8 mouse cellular contexts compared by ENCODE assay signal in genomic region chr2:93809931-93810330, GRCm38 (mm10). TPM values are rescaled to one million over a fixed set of nuclear protein-coding genes. Genes with fewer than 3 reads are reported as not detected.
A peak's percentile ranks its signal among the peaks of the same experiment; 100 is the strongest.
DNase-seq lines count a peak whose midpoint lies in the region; ATAC-seq and TF ChIP-seq lines count a peak whose summit lies in the region.
"Had no signal": no experiment of that assay in that cellular context is flagged by ENCODE, and none has a peak within 500 bp of the region (broad histone marks: within the 10 kb centered on the region; RNA-seq: fewer than 3 reads in every experiment).

No protein-coding gene starts in this region.

- TF ChIP-seq CTCF in MEL (IDR thresholded peaks at IDR 0.05 in 2 of 3, conservative IDR thresholded peaks at IDR 0.05 in 1 of 3; ENCODE audit: control insufficient read depth in 1 of 3, insufficient read depth in 1 of 3, low read depth in 2 of 3, low read length in 3 of 3, poor library complexity in 1 of 3, severe bottlenecking in 1 of 3): peak; percentile 27 to 82 (median 64); a peak in 5 of 6 replicates

- peak; percentile 1 for TF ChIP-seq RAD21 in MEL (IDR thresholded peaks at IDR 0.05; ENCODE audit: low read depth, low read length)

- peak; percentile 63 for DNase-seq in left cerebral cortex, postnatal 4 days
- no peak for DNase-seq in left cerebral cortex, postnatal 36 days (ENCODE audit: low spot score in 2 of 2)
- DNase-seq in MEL (ENCODE audit: low read depth, low spot score): no peak
- peak; percentile 71 for DNase-seq in brain, adult 2 months (ENCODE audit: low read depth, low spot score)
- peak; percentile 44 to 56 for DNase-seq in heart, postnatal 14 days
- peak; percentile 58 for DNase-seq in lung, postnatal 14 days

- H3K36me3 ChIP-seq in MEL (ENCODE audit: control insufficient read depth in 1 of 2, insufficient read depth in 2 of 2, low read length in 2 of 2): peaks cover 0 to 3% of the 10 kb centered on the region in 2 experiments; a peak in 1 of 4 replicates
- peaks cover 61% of the 10 kb centered on the region for H3K36me3 ChIP-seq in forebrain, embryonic 12.5 days (replicated peaks)

- intact Hi-C loops in left cerebral cortex, postnatal 4 days (cut with DNase I): no loop called here
- intact Hi-C loops in left cerebral cortex, postnatal 36 days (cut with DNase I): loop anchor here (10.0 kb wide), 1 partner anchor 335 kb away; no protein-coding TSS in a partner anchor
- intact Hi-C loops in heart, postnatal 14 days (cut with DNase I): no loop called here

- H3K4me3 ChIP-seq in MEL (ENCODE audit: control insufficient read depth in 1 of 2, insufficient read depth in 1 of 2, low read depth in 2 of 2, low read length in 2 of 2): no peak overlapping the region
- no peak overlapping the region for H3K4me3 ChIP-seq in forebrain, embryonic 12.5 days (replicated peaks)

- no peaks in the 10 kb centered on the region for H3K4me1 ChIP-seq in MEL (ENCODE audit: control insufficient read depth in 1 of 2, insufficient read depth in 2 of 2, low read length in 2 of 2)
- H3K4me1 ChIP-seq in forebrain, embryonic 12.5 days: no peaks in the 10 kb centered on the region

- H3K4me2 ChIP-seq in forebrain, embryonic 12.5 days: no peak overlapping the region

- H3K9ac ChIP-seq in MEL (ENCODE audit: control insufficient read depth, low read depth, low read length, poor library complexity, severe bottlenecking): no peak overlapping the region
- no peak overlapping the region for H3K9ac ChIP-seq in forebrain, embryonic 12.5 days

- no peak for ATAC-seq in forebrain, embryonic 12.5 days (ENCODE audit: low FRiP score)

- TF ChIP-seq POLR2A in MEL (IDR thresholded peaks at IDR 0.05; ENCODE audit: control insufficient read depth in 1 of 2, insufficient read depth in 1 of 2, low read depth in 1 of 2, low read length in 2 of 2, poor library complexity in 1 of 2): no peak

- H3K9me3 ChIP-seq in MEL (replicated peaks; ENCODE audit: insufficient read depth, low read length): no peaks in the 10 kb centered on the region
- no peaks in the 10 kb centered on the region for H3K9me3 ChIP-seq in forebrain, embryonic 12.5 days

- H3K27me3 ChIP-seq in MEL (ENCODE audit: control insufficient read depth in 1 of 2, insufficient read depth in 2 of 2, low read length in 2 of 2): no peaks in the 10 kb centered on the region
- no peaks in the 10 kb centered on the region for H3K27me3 ChIP-seq in forebrain, embryonic 12.5 days

- TF ChIP-seq EP300 in MEL (IDR thresholded peaks at IDR 0.05; ENCODE audit: low read depth in 1 of 2, low read length in 2 of 2): no peak

- no peaks in the 10 kb centered on the region for H3K79me2 ChIP-seq in MEL (ENCODE audit: control insufficient read depth, insufficient read depth, low read length, poor library complexity)

- WGBS in forebrain, embryonic 12.5 days: 20% methylated on average over 2 of the region's 2 CpGs

- no peak overlapping the region for H3K27ac ChIP-seq in MEL (ENCODE audit: control insufficient read depth, low read depth, low read length)
- H3K27ac ChIP-seq in forebrain, embryonic 12.5 days: no peak overlapping the region
- H3K27ac ChIP-seq: macrophage had no signal

TF ChIP-seq in MEL, 35 proteins besides CTCF, POLR2A, EP300 and RAD21:
- no peak for TF ChIP-seq SMC3 (IDR thresholded peaks at IDR 0.05; ENCODE audit: low read depth, low read length)

RNA-seq across cellular contexts. Expression of gene Ext2, which starts 12.4 kb away (rescaled TPM):
- 10 to 100 TPM; 66.8 to 68.4 TPM for total RNA-seq in left cerebral cortex, postnatal 4 days (2021)
- 10 to 100 TPM; 49.3 to 54.2 TPM for total RNA-seq in left cerebral cortex, postnatal 36 days (2021)
- 29.2 and 33.7 TPM in 2 replicates for total RNA-seq in MEL (2012; rRNA removed)
- 10 to 100 TPM in 1 of 2 experiments, not detected in 1; 66.8 TPM for polyA plus RNA-seq in MEL (2012; ENCODE audit: insufficient read depth in 1 of 2, insufficient read length in 2 of 2, low read depth in 1 of 2, low replicate concordance in 2 of 2, missing spikeins in 1 of 2)
- total RNA-seq in heart, postnatal 14 days (2021): 10 to 100 TPM; 48.8 to 49.9 TPM
- polyA plus RNA-seq in forebrain, embryonic 12.5 days (2016; fragmentation: Nextera tagmentation; extraction: Ambion mirVana): 68.8 and 69.2 TPM in 2 replicates

RNA-seq across cellular contexts. Expression of gene Accs, which starts 39.8 kb away (rescaled TPM):
- total RNA-seq in left cerebral cortex, postnatal 4 days (2021): 1 to 10 TPM; 6.7 to 7.4 TPM
- 1 to 10 TPM; 2.5 to 4.0 TPM for total RNA-seq in left cerebral cortex, postnatal 36 days (2021)
- 1.0 and 1.2 TPM in 2 replicates for total RNA-seq in MEL (2012; rRNA removed)
- 1 to 10 TPM in 1 of 2 experiments, not detected in 1; 4.5 TPM for polyA plus RNA-seq in MEL (2012; ENCODE audit: insufficient read depth in 1 of 2, insufficient read length in 2 of 2, low read depth in 1 of 2, low replicate concordance in 2 of 2, missing spikeins in 1 of 2)
- 1 to 10 TPM; 3.4 to 5.0 TPM for total RNA-seq in heart, postnatal 14 days (2021)
- 7.8 and 8.3 TPM in 2 replicates for polyA plus RNA-seq in forebrain, embryonic 12.5 days (2016; fragmentation: Nextera tagmentation; extraction: Ambion mirVana)

RNA-seq across cellular contexts. Expression of gene Accsl, which starts 59.0 kb away (rescaled TPM):
- under 1 TPM in 1 of 2 experiments, not detected in 1; 0.68 TPM for total RNA-seq in left cerebral cortex, postnatal 4 days (2021)
- total RNA-seq in left cerebral cortex, postnatal 36 days (2021): 1 to 10 TPM in 1 of 2 experiments, under 1 TPM in 1; 0.79 to 1.7 TPM
- not detected in 2 replicates for total RNA-seq in MEL (2012; rRNA removed)
- not detected for polyA plus RNA-seq in MEL (2012; ENCODE audit: insufficient read depth in 1 of 2, insufficient read length in 2 of 2, low read depth in 1 of 2, low replicate concordance in 2 of 2, missing spikeins in 1 of 2)
- total RNA-seq in heart, postnatal 14 days (2021): not detected
- polyA plus RNA-seq in forebrain, embryonic 12.5 days (2016; fragmentation: Nextera tagmentation; extraction: Ambion mirVana): 0.28 and 0.31 TPM in 2 replicates
- polyA plus RNA-seq: macrophage had no signal

Comparison
In these comparisons a context has a peak if more than half of its experiments do, and no peak if none do; other contexts are left out.
1. DNase-seq: peak in left cerebral cortex, postnatal 4 days (single experiment), brain, adult 2 months (single experiment), heart, postnatal 14 days (2 of 2) and lung, postnatal 14 days (single experiment); none in left cerebral cortex, postnatal 36 days (0 of 2) and MEL (single experiment).